In genomic region chr7:83548686-83549352, GRCm38 (mm10) we compare ENCODE assay signal across 18 mouse cellular contexts. TPM values are rescaled to one million over a fixed set of nuclear protein-coding genes. Genes with fewer than 3 reads are reported as not detected.
DNase-seq lines count a peak whose midpoint lies in the region; ATAC-seq and TF ChIP-seq lines count a peak whose summit lies in the region.
"Had no signal": no experiment of that assay in that cellular context is flagged by ENCODE, and none has a peak within 500 bp of the region (broad histone marks: within the 10 kb centered on the region; RNA-seq: fewer than 3 reads in every experiment).

No protein-coding gene starts in this region.

- DNase-seq in neural tube, embryonic 10.5 days (ENCODE audit: extremely low spot score, low spot score): no peak
- no peak for DNase-seq in forebrain, postnatal 0 days
- DNase-seq in cerebellum, postnatal 25 days: no peak
- no peak for DNase-seq in embryo, embryonic 11 days
- no peak for DNase-seq in cerebellum, adult 18-20 months
- DNase-seq: cerebellum, adult 11-12 months; gastrocnemius, postnatal 36 days; heart, postnatal 36 days; kidney, adult 11 months; kidney, postnatal 25 days; layer of hippocampus, adult 9-11 months; lung, adult 18-20 months; lung, postnatal 4 days; right cerebral cortex, postnatal 14 days had no signal

- no peaks in the 10 kb centered on the region for H3K36me3 ChIP-seq in neural tube, embryonic 12.5 days
- H3K36me3 ChIP-seq in forebrain, postnatal 0 days (ENCODE audit: insufficient read depth): no peaks in the 10 kb centered on the region
- no peaks in the 10 kb centered on the region for H3K36me3 ChIP-seq in midbrain, embryonic 13.5 days
- H3K36me3 ChIP-seq: heart, embryonic 12.5 days; limb, embryonic 15.5 days had no signal

- no peak for TF ChIP-seq CTCF in forebrain, postnatal 0 days (IDR thresholded peaks at IDR 0.05; ENCODE audit: low read depth)

- ATAC-seq in neural tube, embryonic 12.5 days (ENCODE audit: low FRiP score, low read depth): no peak
- ATAC-seq in forebrain, postnatal 0 days: peak; percentile 40
- ATAC-seq in midbrain, embryonic 13.5 days: peak; percentile 73

- peaks cover 10% of the 10 kb centered on the region; the same call in 1 of the 2 replicates for H3K4me1 ChIP-seq in neural tube, embryonic 12.5 days
- peaks cover 15% of the 10 kb centered on the region for H3K4me1 ChIP-seq in forebrain, postnatal 0 days (ENCODE audit: insufficient read depth)
- peaks cover 21% of the 10 kb centered on the region for H3K4me1 ChIP-seq in midbrain, embryonic 13.5 days (replicated peaks)

- 0 out of 2 replicates have a peak overlapping the region, but pooled peaks have one; percentile 20 for H3K27ac ChIP-seq in neural tube, embryonic 12.5 days
- H3K27ac ChIP-seq in forebrain, postnatal 0 days (ENCODE audit: low read depth, low read length): peak overlapping the region; percentile 85
- peak overlapping the region; percentile 84 for H3K27ac ChIP-seq in midbrain, embryonic 13.5 days
- H3K27ac ChIP-seq: limb, embryonic 15.5 days had no signal

- 70% methylated on average over 7 of the region's 7 CpGs for WGBS in neural tube, embryonic 12.5 days
- 36% methylated on average over 7 of the region's 7 CpGs for WGBS in forebrain, postnatal 0 days
- WGBS in midbrain, embryonic 13.5 days: 39% methylated on average over 7 of the region's 7 CpGs

- no peak overlapping the region for H3K4me3 ChIP-seq in neural tube, embryonic 12.5 days
- no peak overlapping the region for H3K4me3 ChIP-seq in forebrain, postnatal 0 days (ENCODE audit: low read depth, low read length)
- no peak overlapping the region for H3K4me3 ChIP-seq in midbrain, embryonic 13.5 days (replicated peaks)
- H3K4me3 ChIP-seq: heart, embryonic 12.5 days; limb, embryonic 15.5 days had no signal

- H3K9ac ChIP-seq in neural tube, embryonic 12.5 days: peak overlapping the region; percentile 29; the same call in 1 of the 2 replicates
- H3K9ac ChIP-seq in forebrain, postnatal 0 days: peak overlapping the region; percentile 53
- H3K9ac ChIP-seq in midbrain, embryonic 13.5 days (replicated peaks): peak overlapping the region; percentile 46
- H3K9ac ChIP-seq: heart, embryonic 12.5 days; limb, embryonic 15.5 days had no signal

- no peaks in the 10 kb centered on the region for H3K9me3 ChIP-seq in neural tube, embryonic 12.5 days
- no peaks in the 10 kb centered on the region for H3K9me3 ChIP-seq in forebrain, postnatal 0 days (ENCODE audit: low read length)
- H3K9me3 ChIP-seq in midbrain, embryonic 13.5 days: no peaks in the 10 kb centered on the region
- H3K9me3 ChIP-seq: heart, embryonic 12.5 days; limb, embryonic 15.5 days had no signal

- no peak overlapping the region for H3K4me2 ChIP-seq in neural tube, embryonic 12.5 days (replicated peaks)
- H3K4me2 ChIP-seq in forebrain, postnatal 0 days (ENCODE audit: low read depth): peak overlapping the region; percentile 48
- H3K4me2 ChIP-seq in midbrain, embryonic 13.5 days (replicated peaks): peak overlapping the region; percentile 40
- H3K4me2 ChIP-seq: limb, embryonic 15.5 days had no signal

- no peaks in the 10 kb centered on the region for H3K27me3 ChIP-seq in neural tube, embryonic 12.5 days (replicated peaks)
- H3K27me3 ChIP-seq in forebrain, postnatal 0 days (ENCODE audit: insufficient read depth, low read length): no peaks in the 10 kb centered on the region
- H3K27me3 ChIP-seq in midbrain, embryonic 13.5 days: no peaks in the 10 kb centered on the region
- H3K27me3 ChIP-seq: limb, embryonic 15.5 days had no signal

RNA-seq across cellular contexts. Expression of gene Tmc3, which starts 35.9 kb away (rescaled TPM):
- polyA plus RNA-seq in neural tube, embryonic 12.5 days (2016; fragmentation: Nextera tagmentation; extraction: Ambion mirVana): 0.10 and 0.28 TPM in 2 replicates
- total RNA-seq in forebrain, postnatal 0 days (2014; rRNA removed): 0.24 and 0.46 TPM in 2 replicates
- polyA plus RNA-seq in forebrain, postnatal 0 days (2015; fragmentation: Nextera tagmentation; extraction: Ambion mirVana): 0.08 TPM in 1 of 2 replicates, not detected in the other
- 0.40 and 0.54 TPM in 2 replicates for polyA plus RNA-seq in midbrain, embryonic 13.5 days (2015; fragmentation: Nextera tagmentation; extraction: Ambion mirVana)

Comparison
In these comparisons a context has a peak if more than half of its experiments do, and no peak if none do; other contexts are left out.
1. H3K27ac ChIP-seq: peak in every context shown above with its lines; median percentile 85 in forebrain, postnatal 0 days; 84 in midbrain, embryonic 13.5 days; 20 in neural tube, embryonic 12.5 days.